Mouse (Mus musculus): ENCODE data around the gene Tshz2.

DNA sequence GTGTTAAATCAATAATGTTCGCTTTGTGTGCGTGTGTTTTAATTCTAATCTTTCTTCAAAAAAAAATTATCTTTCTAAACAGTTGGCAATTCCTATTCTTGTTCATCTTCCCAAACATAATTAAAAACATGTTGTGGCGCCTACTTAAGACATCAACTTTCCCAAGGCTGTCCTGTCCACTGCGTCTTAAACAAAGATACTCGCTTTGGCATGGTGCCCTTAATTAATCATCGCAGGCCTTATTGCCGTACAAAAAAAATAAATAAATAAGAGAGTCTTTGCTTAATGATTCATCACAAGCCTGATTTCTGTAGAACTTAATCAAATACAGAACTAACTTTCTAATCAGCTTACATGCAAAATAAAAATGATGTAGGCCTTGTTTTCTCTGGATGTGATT lies 385.1 kb downstream of the Tshz2 start:
- TF ChIP-seq POLR2A (IDR thresholded peaks at IDR 0.05; ENCODE audit: control insufficient read depth, low read depth, low read length), result no peak
- TF ChIP-seq CTCF (IDR thresholded peaks at IDR 0.05; ENCODE audit: control insufficient read depth, insufficient read depth, insufficient replicate concordance, low read depth, low read length), result no peak
